Mouse (Mus musculus): ENCODE data around the gene Gm49337. TPM values are rescaled to one million over a fixed set of nuclear protein-coding genes. Genes with fewer than 3 reads are reported as not detected.
A peak's percentile ranks its signal among the peaks of the same experiment; 100 is the strongest.

The Gm49337 gene
- polyA plus RNA-seq, 1 experiment, result 2.7 TPM

DNA sequence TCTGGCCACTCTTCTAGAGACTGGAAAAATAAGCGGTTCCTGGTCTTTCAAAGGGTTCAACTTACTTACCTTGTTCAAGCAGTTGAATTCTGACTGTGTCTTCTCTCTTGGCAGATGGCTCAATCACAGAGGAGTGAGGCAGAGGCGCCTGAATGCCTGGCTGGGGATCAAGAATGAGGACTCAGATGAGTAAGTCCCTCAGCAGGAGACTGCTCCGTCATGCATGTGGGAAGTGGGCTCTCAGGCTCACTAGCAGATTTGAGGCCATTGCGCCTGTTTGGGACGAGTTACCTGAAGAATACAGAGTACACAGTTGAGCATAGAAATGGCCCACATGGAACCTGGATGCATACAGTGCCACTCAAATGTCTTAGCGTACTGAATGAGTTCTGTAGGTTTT is 118.4 kb downstream of the Gm49337 start:
- Histone ChIP-seq H3K4me1 (ENCODE audit: control insufficient read depth, insufficient read depth, low read length) (no peaks in the 10 kb centered on the region), H3K4me3 (ENCODE audit: insufficient read depth, low read length) (no peak overlapping the region), H3K27ac (ENCODE audit: insufficient read depth, low read length) (no peak overlapping the region)
- TF ChIP-seq CTCF (IDR thresholded peaks at IDR 0.05; ENCODE audit: borderline replicate concordance, insufficient read depth, low read length) (no peak), POLR2A (IDR thresholded peaks at IDR 0.05; ENCODE audit: low read depth, low read length) (no peak)

DNA sequence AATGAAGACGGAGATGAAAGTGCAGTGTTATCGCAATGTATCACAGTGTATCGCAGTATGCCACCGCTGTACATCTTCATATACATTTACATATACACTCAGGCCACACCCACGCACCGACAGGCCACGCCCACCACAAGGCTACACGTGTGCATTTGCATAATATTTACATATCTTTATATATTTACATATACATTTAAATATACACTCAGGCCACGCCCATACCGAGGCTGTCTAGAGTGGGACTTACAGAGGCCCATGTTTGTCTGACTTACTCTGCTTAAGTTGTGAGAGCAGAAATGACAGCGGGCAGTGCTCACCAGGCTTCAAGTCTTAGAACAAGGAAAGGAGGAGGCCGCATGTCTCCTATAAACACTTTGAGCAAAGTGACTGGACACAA is 120.1 kb downstream of the Gm49337 start:
- H3K4me3 ChIP-seq (ENCODE audit: insufficient read depth, low read length), result no peak overlapping the region
- no peaks in the 10 kb centered on the region for H3K4me1 ChIP-seq (ENCODE audit: control insufficient read depth, insufficient read depth, low read length)
- no peak for TF ChIP-seq POLR2A (IDR thresholded peaks at IDR 0.05; ENCODE audit: low read depth, low read length)
- TF ChIP-seq CTCF (IDR thresholded peaks at IDR 0.05; ENCODE audit: borderline replicate concordance, insufficient read depth, low read length), result no peak
- H3K27ac ChIP-seq (ENCODE audit: insufficient read depth, low read length), result no peak overlapping the region

DNA sequence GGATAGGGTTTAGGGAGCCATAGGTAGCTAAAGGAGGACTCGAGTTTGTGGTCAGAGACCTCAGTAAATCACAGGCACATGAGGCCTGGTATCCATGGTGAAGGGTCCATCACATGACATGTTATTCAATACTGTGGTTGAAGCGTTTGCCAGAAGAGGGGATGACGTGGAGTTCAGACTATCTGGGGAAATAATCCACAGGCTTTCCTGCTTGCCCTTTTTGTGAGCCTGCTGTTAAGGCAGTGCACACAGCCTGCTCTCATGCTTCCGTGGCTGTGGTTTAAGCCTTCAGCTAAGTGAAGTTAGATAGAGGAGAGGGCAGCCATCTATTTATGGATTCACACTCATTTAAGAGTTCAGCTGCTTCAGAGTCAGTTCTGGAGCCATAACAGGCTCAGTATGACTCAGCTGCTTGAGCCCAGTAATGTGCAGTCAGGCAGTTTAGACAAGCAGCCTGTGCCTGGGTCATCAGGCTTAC is 127.7 kb downstream of the Gm49337 start:
- TF ChIP-seq POLR2A (IDR thresholded peaks at IDR 0.05; ENCODE audit: low read depth, low read length), result no peak
- TF ChIP-seq CTCF (IDR thresholded peaks at IDR 0.05; ENCODE audit: borderline replicate concordance, insufficient read depth, low read length), result no peak
- peaks cover 14% of the 10 kb centered on the region; the same call in 1 of the 2 replicates for H3K4me1 ChIP-seq (ENCODE audit: control insufficient read depth, insufficient read depth, low read length)
- no peak overlapping the region for H3K4me3 ChIP-seq (ENCODE audit: insufficient read depth, low read length)
- peak overlapping the region; percentile 66 for H3K27ac ChIP-seq (ENCODE audit: insufficient read depth, low read length)

DNA sequence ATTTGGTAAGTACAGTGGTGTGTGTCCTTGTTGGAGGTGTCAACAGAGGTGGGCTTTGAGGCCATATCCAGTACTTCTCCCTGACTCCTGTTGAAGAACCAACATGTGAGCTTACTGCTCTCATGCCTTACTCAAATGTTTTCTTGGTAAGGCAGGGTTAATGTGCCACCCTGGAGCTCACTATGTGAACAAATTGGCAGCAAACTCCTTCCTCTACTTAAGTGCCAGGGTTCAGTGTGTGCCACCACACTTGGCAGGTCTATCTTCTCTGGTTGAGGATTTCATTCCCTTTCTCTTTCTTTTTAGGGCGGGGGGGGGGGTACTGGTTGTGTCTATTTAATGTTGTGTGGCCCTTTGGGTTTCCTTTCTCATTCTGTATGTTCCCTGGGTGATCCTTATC is 131.4 kb downstream of the Gm49337 start:
- Histone ChIP-seq H3K4me3 (ENCODE audit: insufficient read depth, low read length) (no peak overlapping the region), H3K4me1 (ENCODE audit: control insufficient read depth, insufficient read depth, low read length) (peaks cover 14% of the 10 kb centered on the region; the same call in 1 of the 2 replicates), H3K27ac (ENCODE audit: insufficient read depth, low read length) (no peak overlapping the region)
- TF ChIP-seq CTCF (IDR thresholded peaks at IDR 0.05; ENCODE audit: borderline replicate concordance, insufficient read depth, low read length) (no peak), POLR2A (IDR thresholded peaks at IDR 0.05; ENCODE audit: low read depth, low read length) (no peak)

DNA sequence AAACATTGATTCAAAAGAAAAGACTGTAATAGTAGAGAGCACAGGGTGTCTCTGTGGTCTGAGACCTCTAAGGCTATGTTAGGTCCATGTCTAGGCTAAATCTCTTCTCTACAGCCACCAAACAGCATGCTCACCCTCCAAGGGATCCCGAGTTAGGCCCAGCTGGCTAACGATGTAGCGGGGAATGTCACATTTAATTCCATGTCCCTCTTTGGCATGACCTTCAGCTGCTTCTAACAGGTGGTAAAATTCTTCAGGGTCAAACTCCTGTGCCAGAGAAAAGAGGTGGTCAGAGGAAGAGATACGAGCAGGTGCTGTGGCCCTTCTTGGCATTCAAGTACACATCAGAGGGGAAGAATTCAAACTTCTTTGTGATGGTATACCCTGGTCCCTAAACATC is 144.4 kb downstream of the Gm49337 start:
- Histone ChIP-seq H3K4me1 (ENCODE audit: control insufficient read depth, insufficient read depth, low read length) (no peaks in the 10 kb centered on the region), H3K27ac (ENCODE audit: insufficient read depth, low read length) (no peak overlapping the region), H3K4me3 (ENCODE audit: insufficient read depth, low read length) (no peak overlapping the region)
- TF ChIP-seq CTCF (IDR thresholded peaks at IDR 0.05; ENCODE audit: borderline replicate concordance, insufficient read depth, low read length), result no peak

DNA sequence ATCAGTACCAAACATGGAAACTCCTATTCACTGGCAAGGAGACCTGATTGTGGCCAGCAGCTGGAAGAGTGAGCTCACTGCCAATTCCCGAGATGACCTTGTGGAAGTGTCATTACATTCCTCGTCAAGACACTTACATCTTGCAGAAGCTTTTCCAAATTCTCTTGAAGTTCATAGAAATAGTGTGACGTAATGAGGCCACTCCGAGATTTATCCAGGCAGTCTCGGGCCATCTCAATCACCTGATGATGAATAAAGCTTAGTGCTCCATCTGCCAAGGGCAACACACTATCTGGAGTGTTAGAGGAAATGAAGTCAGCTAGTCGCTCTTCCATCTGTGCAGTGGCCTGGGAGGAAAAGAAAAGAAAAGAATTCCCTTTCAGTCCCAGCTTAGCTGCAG is 148.9 kb downstream of the Gm49337 start:
- H3K4me3 ChIP-seq (ENCODE audit: insufficient read depth, low read length), result no peak overlapping the region
- TF ChIP-seq CTCF (IDR thresholded peaks at IDR 0.05; ENCODE audit: borderline replicate concordance, insufficient read depth, low read length) (no peak), POLR2A (IDR thresholded peaks at IDR 0.05; ENCODE audit: low read depth, low read length) (no peak)
- no peak overlapping the region for H3K27ac ChIP-seq (ENCODE audit: insufficient read depth, low read length)
- H3K4me1 ChIP-seq (ENCODE audit: control insufficient read depth, insufficient read depth, low read length), result no peaks in the 10 kb centered on the region

DNA sequence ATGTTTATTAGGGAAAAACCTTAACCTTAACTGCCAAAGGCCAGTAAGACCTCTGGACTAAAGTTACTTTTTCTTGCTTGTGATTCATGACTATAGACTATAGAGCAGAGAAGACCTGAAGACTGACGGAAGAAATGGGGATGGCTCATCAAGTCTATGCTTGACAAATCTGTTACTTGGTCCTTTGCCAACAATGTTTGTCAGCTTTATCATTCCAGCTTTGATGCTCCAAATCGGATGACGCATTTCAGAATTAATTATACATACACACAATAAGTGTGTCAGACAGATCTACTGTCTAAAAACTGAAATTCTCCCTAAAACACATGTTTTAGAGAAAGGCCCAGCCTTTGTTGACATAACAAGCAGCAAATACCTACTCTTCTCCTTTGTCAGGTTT is 156.1 kb downstream of the Gm49337 start:
- H3K27ac ChIP-seq (ENCODE audit: insufficient read depth, low read length), result no peak overlapping the region
- H3K4me3 ChIP-seq (ENCODE audit: insufficient read depth, low read length), result no peak overlapping the region
- TF ChIP-seq CTCF (IDR thresholded peaks at IDR 0.05; ENCODE audit: borderline replicate concordance, insufficient read depth, low read length) (no peak), POLR2A (IDR thresholded peaks at IDR 0.05; ENCODE audit: low read depth, low read length) (no peak)
- H3K4me1 ChIP-seq (ENCODE audit: control insufficient read depth, insufficient read depth, low read length), result no peaks in the 10 kb centered on the region

DNA sequence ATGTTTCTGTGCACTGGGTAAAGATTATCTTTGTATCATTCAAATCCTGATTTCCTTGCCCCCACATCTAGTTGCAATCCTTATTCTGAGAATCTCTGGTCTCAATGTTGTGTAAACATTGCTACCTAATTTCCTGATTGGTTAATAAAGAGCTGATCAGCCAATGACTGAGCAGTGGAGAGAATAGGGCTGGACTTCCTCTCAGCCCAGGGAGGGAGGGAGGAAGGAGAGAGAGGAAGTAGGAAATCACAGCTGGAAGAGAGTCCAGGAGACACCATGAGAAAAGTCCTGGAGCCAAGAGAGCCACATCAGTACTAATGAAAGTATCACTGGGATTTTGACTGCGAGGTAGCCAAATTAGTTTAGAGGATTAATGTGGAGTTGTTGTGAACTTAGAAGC is 163.1 kb downstream of the Gm49337 start:
- Histone ChIP-seq H3K27ac (ENCODE audit: insufficient read depth, low read length) (no peak overlapping the region), H3K4me1 (ENCODE audit: control insufficient read depth, insufficient read depth, low read length) (no peaks in the 10 kb centered on the region), H3K4me3 (ENCODE audit: insufficient read depth, low read length) (no peak overlapping the region)
- no peak for TF ChIP-seq CTCF (IDR thresholded peaks at IDR 0.05; ENCODE audit: borderline replicate concordance, insufficient read depth, low read length)
- no peak for TF ChIP-seq POLR2A (IDR thresholded peaks at IDR 0.05; ENCODE audit: low read depth, low read length)

DNA sequence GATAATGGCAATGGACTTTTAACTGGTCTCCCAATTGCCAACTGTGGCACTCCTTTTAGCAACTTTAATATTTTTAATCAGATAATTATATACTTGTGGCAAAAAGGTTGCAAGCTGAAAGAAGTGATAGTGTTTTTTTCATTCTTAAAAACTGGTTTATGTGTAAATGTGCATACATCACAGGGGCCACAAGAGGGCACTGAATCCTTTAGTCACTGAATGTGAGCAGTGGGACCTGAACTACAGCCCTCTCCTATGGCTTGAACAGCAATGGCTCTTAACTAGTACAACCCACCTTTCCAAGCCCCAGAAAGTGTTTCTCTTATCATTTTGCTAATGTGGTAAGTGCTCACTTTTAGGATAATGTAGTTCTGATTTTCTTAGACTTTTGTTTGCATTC is 168.9 kb downstream of the Gm49337 start:
- TF ChIP-seq CTCF (IDR thresholded peaks at IDR 0.05; ENCODE audit: borderline replicate concordance, insufficient read depth, low read length) (peak; percentile 26; the same call in 1 of the 2 replicates), POLR2A (IDR thresholded peaks at IDR 0.05; ENCODE audit: low read depth, low read length) (no peak)
- H3K4me1 ChIP-seq (ENCODE audit: control insufficient read depth, insufficient read depth, low read length), result no peaks in the 10 kb centered on the region
- no peak overlapping the region for H3K4me3 ChIP-seq (ENCODE audit: insufficient read depth, low read length)
- H3K27ac ChIP-seq (ENCODE audit: insufficient read depth, low read length), result no peak overlapping the region

Other genes with a start within 250 kb of the Gm49337 start
- gene Dmbx1, start 233.5 kb upstream of the Gm49337 start, polyA plus RNA-seq (2011; ENCODE audit: insufficient read length, low read depth, missing spikeins), result not detected in 2 replicates
- not detected in 2 replicates for gene Faah, start 155.5 kb upstream of the Gm49337 start, polyA plus RNA-seq (2011; ENCODE audit: insufficient read length, low read depth, missing spikeins)
- gene Nsun4, start 119.5 kb upstream of the Gm49337 start, polyA plus RNA-seq (2011; ENCODE audit: insufficient read length, low read depth, missing spikeins), result 13.0 and 17.6 TPM in 2 replicates
- gene Uqcrh, start 98.3 kb upstream of the Gm49337 start, polyA plus RNA-seq (2011; ENCODE audit: insufficient read length, low read depth, missing spikeins), result 360 and 404 TPM in 2 replicates
- gene Lrrc41, start 98.1 kb upstream of the Gm49337 start, polyA plus RNA-seq (2011; ENCODE audit: insufficient read length, low read depth, missing spikeins), result 71.6 and 81.9 TPM in 2 replicates
- gene Rad54l, start 49.7 kb upstream of the Gm49337 start, polyA plus RNA-seq (2011; ENCODE audit: insufficient read length, low read depth, missing spikeins), result 7.6 and 12.9 TPM in 2 replicates
- gene Pomgnt1, start 49.5 kb upstream of the Gm49337 start, polyA plus RNA-seq (2011; ENCODE audit: insufficient read length, low read depth, missing spikeins), result 49.5 and 54.4 TPM in 2 replicates
- 2.5 TPM in 2 replicates for gene Lurap1, start 22.0 kb upstream of the Gm49337 start, polyA plus RNA-seq (2011; ENCODE audit: insufficient read length, low read depth, missing spikeins)
- gene Tspan1, start 5.8 kb upstream of the Gm49337 start, polyA plus RNA-seq (2011; ENCODE audit: insufficient read length, low read depth, missing spikeins), result not detected in 2 replicates
- not detected in 2 replicates for gene 1700042G07Rik, start within 50 bp of the Gm49337 start, polyA plus RNA-seq (2011; ENCODE audit: insufficient read length, low read depth, missing spikeins)
- gene Pik3r3, start 48.2 kb downstream of the Gm49337 start, polyA plus RNA-seq (2011; ENCODE audit: insufficient read length, low read depth, missing spikeins), result 31.6 and 31.9 TPM in 2 replicates

All from embryonic fibroblast, embryonic 13.5 days (primary cell).